Mouse (Mus musculus) T-cell, adult 66 days (primary cell): ENCODE data around the gene Cdk5. TPM values are rescaled to one million over a fixed set of nuclear protein-coding genes. Genes with fewer than 3 reads are reported as not detected.

Source experiments
- total RNA-seq, 2 experiments: library from RNA; stranded (reverse); gene quantifications; 3 replicates in 1 of 2; 4 replicates in 1 of 2; pipeline ENCODE4 v1.2.4; 2023

Gene Cdk5
- 10 to 100 TPM; 29.6 to 43.1 TPM for total RNA-seq

GRCm38 (mm10) chr5:24423129-24424003, at the start of gene Cdk5, which contains the start of gene Slc4a2:
Gene Cdk5 (minus strand): TSS chr5:24423530.
Gene Slc4a2 (plus strand): TSS chr5:24423837.

GRCm38 (mm10) chr5:24452030-24452690, 28.8 kb upstream of the Cdk5 start, which contains the start of gene Agap3:
Gene Agap3 (plus strand): TSS chr5:24452177.

GRCm38 (mm10) chr5:24447624-24448298, 24.4 kb upstream of the Cdk5 start, which contains the start of gene Tmub1:
Gene Tmub1 (minus strand): TSS chr5:24447854.

GRCm38 (mm10) chr5:24444746-24445427, 21.6 kb upstream of the Cdk5 start, which contains the start of gene Fastk:
Gene Fastk (minus strand): TSS chr5:24445287.

GRCm38 (mm10) chr5:24413042-24413693, 10.2 kb downstream of the Cdk5 start, which contains the start of gene Asic3:
Gene Asic3 (plus strand): TSS chr5:24413392.

GRCm38 (mm10) chr5:24393392-24393997, 29.8 kb downstream of the Cdk5 start, which contains the start of gene Abcb8:
Gene Abcb8 (plus strand): TSS chr5:24393663.

GRCm38 (mm10) chr5:24391864-24392263, 31.5 kb downstream of the Cdk5 start, which contains the start of gene Atg9b:
Gene Atg9b (minus strand): TSS chr5:24392143.

Other genes starting within 250 kb of the Cdk5 start
- 1 to 10 TPM; 5.3 to 6.7 TPM for gene Kcnh2, start 71.9 kb downstream of the Cdk5 start, total RNA-seq
- not detected for gene Nos3, start 58.7 kb downstream of the Cdk5 start, total RNA-seq
- under 1 TPM; 0.18 to 0.50 TPM for gene Atg9b, start 31.4 kb downstream of the Cdk5 start, total RNA-seq
- gene Abcb8, start 29.9 kb downstream of the Cdk5 start, total RNA-seq, result 10 to 100 TPM; 20.7 to 25.5 TPM
- under 1 TPM in 1 of 2 experiments, not detected in 1; 0.62 TPM for gene Asic3, start 10.1 kb downstream of the Cdk5 start, total RNA-seq
- 10 to 100 TPM; 53.8 to 84.9 TPM for gene Slc4a2, start 307 bp upstream of the Cdk5 start, total RNA-seq
- gene Fastk, start 21.8 kb upstream of the Cdk5 start, total RNA-seq, result 100 to 1,000 TPM in 1 of 2 experiments, 10 to 100 TPM in 1; 90.8 to 104 TPM
- 10 to 100 TPM; 26.0 to 28.0 TPM for gene Tmub1, start 24.3 kb upstream of the Cdk5 start, total RNA-seq
- gene Agap3, start 28.6 kb upstream of the Cdk5 start, total RNA-seq, result 10 to 100 TPM; 82.7 to 91.3 TPM
- gene Gbx1, start 103.7 kb upstream of the Cdk5 start, total RNA-seq, result not detected
- gene Asb10, start 117.4 kb upstream of the Cdk5 start, total RNA-seq, result not detected
- not detected for gene 4931409K22Rik, start 133.3 kb upstream of the Cdk5 start, total RNA-seq
- 10 to 100 TPM; 46.5 to 47.9 TPM for gene Abcf2, start 153.9 kb upstream of the Cdk5 start, total RNA-seq
- gene Chpf2, start 163.2 kb upstream of the Cdk5 start, total RNA-seq, result 10 to 100 TPM; 41.0 to 42.2 TPM
- under 1 TPM in 1 of 2 experiments, not detected in 1; 0.32 TPM for gene Smarcd3, start 200.9 kb upstream of the Cdk5 start, total RNA-seq